Mouse (Mus musculus): ENCODE measurements around the gene Taf6. TPM values are rescaled to one million over a fixed set of nuclear protein-coding genes. Genes with fewer than 3 reads are reported as not detected.
"Not testable (repeated sequence)": the region's sequence is repeated elsewhere in the genome, so short reads cannot be mapped to it uniquely, and the experiment has no call there.

The Taf6 gene
- 56.8 and 58.4 TPM in 2 replicates for polyA plus RNA-seq (2012; rRNA removed)

DNA sequence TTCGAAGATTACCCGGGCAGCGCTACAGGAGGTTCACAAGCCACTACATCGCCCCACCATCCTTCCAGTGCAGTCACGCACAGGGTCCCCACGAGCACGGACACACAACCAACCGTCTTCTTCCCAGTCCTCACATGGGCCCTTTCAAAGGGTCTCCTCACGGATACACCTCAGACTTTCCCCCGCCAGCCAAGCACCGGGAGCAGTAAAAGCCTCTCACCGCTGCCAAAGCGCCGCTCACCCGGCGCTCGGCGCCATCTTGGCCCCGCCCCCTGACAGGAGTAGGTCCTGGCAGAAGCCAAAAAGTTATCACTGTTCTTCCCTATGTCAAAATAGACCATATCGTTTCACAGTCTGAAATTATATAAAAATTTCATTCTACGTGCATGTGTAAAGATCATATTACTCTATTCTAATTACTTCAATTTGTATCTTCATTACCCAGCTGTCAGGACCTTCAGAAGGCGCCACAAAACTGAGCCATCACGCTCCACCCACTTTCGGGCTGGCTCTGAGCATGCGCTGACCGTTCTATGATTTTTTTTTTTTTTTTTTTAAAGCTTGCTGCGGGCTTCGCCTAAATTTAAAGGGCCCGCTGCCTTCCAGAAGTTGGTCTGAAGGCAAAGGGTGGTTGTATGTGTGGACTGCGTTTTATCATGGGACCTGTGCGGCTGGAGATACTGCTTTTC lies at the start of gene Taf6, which contains the start of gene Cnpy4:
Gene Taf6 (minus strand): TSS at position 502 of the 689 bp plus-strand sequence.
Gene Cnpy4 (plus strand): TSS at position 536 of the 689 bp plus-strand sequence.
- DNase-seq (ENCODE audit: extremely low spot score in 1 of 2, low spot score in 1 of 2) = peak; percentile 58 to 90

DNA sequence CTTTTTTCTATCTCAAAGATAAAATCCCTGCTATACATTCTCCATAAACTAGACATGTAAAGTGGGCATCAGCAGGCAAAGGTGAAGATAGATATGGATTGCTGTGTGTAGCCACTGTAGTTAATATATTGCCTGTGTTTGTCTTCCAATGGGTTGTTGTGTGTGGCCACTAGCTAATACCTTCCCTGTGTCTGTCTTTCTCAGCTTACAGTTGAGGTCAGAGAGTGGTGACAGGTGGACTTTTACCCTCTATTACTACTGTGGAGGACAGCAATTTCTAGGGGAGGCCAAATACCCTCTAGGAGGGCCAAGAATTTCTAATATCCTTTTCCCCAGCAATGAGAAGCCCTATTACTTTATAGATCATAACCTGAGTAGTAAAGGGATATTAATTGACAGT lies 47.0 kb upstream of the Taf6 start:
- no peak for DNase-seq (ENCODE audit: extremely low spot score in 1 of 2, low spot score in 1 of 2)

DNA sequence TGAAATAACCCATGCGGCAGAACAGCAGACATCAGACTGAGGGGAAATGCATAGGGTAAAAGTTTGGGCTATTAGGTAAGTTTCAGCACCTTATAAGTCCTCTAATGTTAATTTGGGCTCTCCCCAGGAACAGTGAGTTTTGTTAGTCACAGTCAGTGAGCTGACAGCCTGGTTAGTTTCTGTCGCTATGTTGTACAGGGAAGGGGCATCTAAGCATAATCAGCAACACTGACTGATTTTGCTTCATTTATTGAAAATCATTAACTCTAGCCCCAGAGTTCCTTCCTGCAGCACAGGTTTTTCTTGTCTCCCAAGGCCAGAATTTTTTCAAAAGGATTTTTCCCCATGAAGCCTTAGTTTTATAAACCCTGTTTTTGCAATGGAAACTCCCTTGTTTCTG lies 46.5 kb upstream of the Taf6 start:
- no peak for DNase-seq (ENCODE audit: extremely low spot score in 1 of 2, low spot score in 1 of 2)

DNA sequence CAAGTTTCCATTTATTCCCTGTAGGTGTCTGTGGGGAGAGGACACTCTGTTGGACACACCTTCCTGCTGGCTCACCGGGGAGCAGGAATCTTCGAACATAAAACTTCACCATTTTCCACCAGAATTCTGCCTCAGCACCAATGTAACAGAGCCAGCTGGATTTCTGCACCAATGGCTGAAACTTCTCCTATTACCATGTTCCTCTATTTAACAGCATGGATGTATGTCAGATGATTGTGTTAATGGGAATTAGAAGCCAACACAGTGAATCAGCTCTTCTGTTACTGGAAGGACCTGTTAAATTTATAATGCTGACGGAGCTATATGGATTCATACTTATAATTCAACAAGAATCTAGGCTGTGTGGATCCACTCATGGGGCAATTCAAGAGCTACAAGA lies 42.3 kb upstream of the Taf6 start:
- no peak for DNase-seq (ENCODE audit: extremely low spot score in 1 of 2, low spot score in 1 of 2)

DNA sequence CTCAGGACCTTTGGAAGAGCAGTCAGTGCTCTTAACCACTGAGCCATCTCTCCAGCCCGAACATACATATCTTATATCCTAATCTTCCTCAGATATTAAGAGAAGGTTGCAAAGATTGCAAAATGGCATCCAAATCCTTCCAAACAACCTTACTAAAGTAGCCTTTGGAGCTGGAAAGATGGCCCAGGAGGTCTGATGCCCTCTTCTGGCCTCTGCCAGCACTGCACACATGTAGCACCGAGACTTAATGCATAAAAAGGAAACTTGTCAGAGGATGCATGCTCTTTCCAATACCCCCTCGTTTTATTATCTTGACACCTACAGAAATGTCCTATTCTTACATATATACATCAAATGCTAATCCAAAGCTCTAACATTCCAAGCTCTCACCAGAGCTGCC lies 40.8 kb upstream of the Taf6 start:
- peak in 1 of 2 experiments; percentile 17 for DNase-seq (ENCODE audit: extremely low spot score in 1 of 2, low spot score in 1 of 2)

DNA sequence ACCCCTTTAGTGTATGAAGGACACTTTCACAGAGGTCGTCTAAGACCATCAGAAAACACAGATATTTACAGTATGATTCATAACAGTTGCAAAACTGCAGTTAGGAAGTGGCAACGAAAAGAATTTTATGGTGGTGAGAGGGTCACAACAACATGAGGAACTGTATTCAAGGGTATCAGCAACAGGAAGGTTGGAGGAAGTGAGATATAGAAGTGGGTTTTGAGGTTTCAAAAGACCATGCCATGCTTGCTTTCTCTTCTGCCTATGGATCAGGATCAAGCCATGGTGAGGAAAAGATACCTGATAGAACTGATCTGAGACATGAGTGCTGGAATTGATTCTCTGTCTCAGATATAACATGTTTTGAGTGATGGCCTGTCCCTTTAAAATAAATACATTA lies 40.1 kb upstream of the Taf6 start:
- no peak for DNase-seq (ENCODE audit: extremely low spot score in 1 of 2, low spot score in 1 of 2)

DNA sequence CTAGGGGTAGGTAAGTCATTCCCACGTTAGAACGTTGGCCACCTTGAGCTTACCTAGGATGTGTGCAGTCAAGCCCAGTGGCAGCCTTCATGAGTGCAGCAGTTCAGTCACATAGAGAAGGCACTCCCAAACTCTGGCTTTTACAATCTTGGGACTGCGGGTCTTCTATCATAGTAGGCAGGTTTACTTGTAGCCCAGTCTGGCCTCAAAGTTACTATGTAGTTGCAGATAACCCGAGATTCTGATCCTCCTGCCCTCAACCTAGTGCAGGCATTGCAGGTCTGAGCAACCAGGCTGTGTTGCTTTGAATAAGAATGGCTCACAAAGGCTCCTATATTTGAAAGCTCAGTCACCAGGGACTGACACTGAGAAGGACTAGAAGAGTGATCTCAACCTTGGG lies 39.2 kb upstream of the Taf6 start:
- DNase-seq (ENCODE audit: extremely low spot score in 1 of 2, low spot score in 1 of 2) = no peak

DNA sequence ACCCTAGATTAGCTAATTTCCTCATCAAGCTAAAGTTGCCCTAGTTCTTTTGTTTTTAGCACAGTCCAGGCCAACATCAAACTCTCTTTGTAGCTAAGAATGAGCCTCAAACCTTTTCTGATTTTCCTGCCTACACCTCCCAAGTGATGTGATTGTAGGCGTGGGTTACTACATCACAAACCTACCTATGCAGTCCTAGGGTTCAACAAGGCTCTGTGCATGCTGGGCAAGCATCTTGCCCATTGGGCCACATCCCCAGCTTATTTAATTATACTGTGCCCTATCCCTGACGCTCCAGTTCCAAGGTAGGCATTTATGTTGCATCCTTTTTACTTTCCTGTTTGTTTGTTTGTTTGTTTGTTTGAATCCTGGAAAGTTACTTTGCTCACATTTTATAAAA lies 38.4 kb upstream of the Taf6 start, which contains the start of gene Nxpe5:
Gene Nxpe5 (plus strand): TSS at position 199 of the 400 bp plus-strand sequence.
- no peak for DNase-seq (ENCODE audit: extremely low spot score in 1 of 2, low spot score in 1 of 2)

DNA sequence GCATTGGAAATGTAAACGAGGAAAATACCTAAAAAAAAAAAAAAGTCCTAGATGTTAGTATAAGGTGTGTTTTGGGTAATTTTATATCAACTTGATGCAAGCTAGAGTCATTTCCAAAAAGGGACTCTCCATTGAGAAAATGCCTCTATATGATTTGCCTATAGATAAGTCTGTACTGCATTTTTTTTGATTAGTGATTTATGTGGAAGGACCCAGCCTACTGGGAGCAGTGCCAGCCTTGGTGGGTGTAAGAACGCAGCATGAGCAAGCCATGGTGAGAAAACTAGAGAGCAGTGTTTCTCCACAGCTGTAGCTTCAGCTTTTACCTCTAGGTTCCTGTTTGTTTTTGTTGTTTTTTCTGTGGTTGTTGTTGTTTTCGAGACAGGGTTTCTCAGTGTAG lies 36.0 kb upstream of the Taf6 start:
- peak in 1 of 2 experiments; percentile 20 for DNase-seq (ENCODE audit: extremely low spot score in 1 of 2, low spot score in 1 of 2)

DNA sequence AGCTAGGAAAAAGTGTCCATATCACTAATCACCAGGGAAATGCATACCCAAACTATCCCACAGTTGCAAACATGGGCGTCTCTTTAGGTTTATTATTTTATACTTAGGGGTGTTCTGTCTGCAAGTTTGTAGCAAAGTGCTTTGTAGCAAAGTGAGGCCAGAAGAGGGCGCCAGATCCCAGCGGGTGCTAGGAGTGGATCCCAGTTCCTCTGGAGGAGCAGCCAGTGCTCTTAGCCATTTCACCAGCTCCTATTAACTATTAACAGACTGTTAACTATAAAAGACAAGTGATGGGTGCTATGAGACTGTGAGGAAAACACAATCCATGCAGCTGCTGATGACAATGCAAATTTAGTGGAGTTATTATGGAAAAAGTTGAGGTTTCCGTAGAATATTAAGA lies 34.9 kb upstream of the Taf6 start:
- DNase-seq (ENCODE audit: extremely low spot score in 1 of 2, low spot score in 1 of 2) = peak; percentile 42 to 95

DNA sequence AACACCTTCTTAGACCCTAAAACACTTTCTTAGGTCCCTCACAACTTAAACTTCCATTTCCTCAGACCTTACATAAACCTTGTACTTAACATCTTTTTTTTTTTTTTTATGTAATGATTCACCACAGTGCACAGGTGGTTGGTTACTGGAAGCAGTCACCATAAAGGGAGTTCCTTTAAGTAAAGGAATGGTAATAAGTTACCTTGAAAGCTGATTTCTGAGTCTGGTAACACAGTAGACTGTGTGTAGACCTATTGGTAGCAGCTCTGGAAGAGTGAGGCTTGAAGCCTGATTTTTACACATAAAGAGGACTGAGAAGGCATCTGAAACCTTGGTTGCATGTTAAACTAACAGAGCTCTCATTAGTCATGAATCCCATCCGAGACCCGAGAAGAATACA lies 32.6 kb upstream of the Taf6 start:
- DNase-seq (ENCODE audit: extremely low spot score in 1 of 2, low spot score in 1 of 2) = no peak

DNA sequence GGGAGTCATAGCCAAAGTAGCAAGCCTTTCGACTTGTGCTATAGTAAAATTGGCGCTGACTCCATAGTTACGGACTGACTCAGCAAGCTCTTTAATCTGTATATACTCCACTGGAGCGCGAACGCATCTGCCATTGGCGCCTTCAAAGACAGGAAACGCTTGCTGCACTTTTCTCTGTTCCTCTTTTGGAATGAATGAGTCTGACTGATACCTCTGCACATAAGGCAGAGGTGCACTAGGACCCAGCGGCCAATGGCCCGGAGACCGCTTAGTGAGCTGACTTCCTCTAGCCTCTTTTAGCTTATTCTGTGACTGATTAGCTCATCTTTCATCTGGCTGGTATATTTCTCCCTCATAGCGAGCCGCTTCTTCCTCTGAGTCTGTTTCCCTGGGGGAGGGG lies 29.4 kb upstream of the Taf6 start:
- not testable (repeated sequence) for DNase-seq (ENCODE audit: extremely low spot score in 1 of 2, low spot score in 1 of 2)

DNA sequence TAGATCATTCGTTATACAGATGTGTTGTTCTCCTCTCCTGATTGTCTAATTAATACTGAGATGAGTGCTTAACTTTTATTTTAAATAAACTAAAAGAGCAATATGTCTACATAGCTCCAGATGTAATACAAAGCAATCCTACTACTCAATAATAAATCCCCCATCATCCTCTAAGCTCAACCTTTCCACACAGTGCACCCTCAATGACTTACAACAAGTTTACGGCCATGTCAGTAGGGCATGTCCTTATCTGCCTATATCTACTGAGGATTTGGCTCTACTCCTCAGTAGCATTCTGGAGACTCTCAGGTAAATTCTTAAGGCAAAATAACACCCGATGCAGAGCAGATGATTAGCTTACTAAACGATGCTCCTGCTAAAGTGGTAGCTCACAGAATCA lies 20.6 kb upstream of the Taf6 start:
- no peak for DNase-seq (ENCODE audit: extremely low spot score in 1 of 2, low spot score in 1 of 2)

DNA sequence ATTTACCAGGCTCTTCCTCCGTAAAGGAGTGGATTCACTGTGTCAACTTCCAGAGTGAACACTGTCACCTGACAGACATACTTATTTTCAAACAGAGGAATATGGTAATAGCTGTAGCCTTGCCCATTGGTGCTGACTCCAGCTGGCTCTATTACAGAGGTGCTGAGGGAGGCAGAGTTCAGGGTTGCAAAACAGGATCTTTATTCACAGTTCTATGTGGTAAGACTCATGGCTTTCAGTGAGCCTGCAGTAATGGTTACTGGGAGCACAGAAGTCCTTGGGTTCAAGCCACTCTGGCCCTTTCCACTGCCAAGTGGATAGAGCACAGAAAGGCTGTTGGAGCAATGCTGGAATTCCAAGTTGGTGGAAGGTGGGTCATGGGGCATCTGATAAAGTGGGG lies 20.0 kb upstream of the Taf6 start:
- no peak for DNase-seq (ENCODE audit: extremely low spot score in 1 of 2, low spot score in 1 of 2)

DNA sequence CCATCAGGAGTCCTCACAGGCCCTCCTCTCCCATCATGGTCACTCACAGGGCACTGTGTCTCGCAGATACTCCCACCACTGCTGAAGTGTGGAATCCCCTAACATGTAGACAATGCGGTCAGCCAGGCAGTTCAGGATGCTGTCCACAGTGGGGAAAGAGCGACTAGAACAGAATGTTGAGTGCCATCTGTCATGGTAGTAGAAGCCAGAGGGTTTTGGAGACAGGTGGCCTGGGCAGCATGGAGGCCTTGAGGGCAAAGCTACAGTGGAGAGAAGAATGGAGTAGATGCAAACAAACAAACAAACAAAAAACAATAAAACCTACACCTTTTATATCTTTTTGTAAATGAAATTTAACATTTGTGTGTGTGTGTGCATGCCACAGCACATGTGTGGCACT lies 14.8 kb upstream of the Taf6 start:
- DNase-seq (ENCODE audit: extremely low spot score in 1 of 2, low spot score in 1 of 2) = no peak

DNA sequence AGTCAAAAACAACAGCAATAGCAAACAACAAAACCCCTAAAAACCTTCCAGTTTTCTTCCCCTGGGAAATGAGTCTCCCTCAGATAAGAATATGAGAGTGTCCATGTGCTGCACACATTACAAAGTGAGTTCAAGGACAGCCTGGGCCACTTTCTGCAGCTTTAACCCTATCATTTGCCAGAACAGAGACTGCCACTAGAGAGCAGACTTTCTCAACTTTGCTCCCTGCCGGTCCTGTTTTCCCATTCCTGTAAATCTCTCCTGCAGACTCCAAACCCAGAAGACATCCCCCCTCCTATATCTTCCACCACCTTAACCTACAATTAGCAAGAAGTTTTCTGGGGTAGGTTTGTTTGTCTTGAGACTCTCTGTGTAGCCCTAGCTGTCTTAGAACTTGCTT lies 12.3 kb upstream of the Taf6 start:
- no peak for DNase-seq (ENCODE audit: extremely low spot score in 1 of 2, low spot score in 1 of 2)

DNA sequence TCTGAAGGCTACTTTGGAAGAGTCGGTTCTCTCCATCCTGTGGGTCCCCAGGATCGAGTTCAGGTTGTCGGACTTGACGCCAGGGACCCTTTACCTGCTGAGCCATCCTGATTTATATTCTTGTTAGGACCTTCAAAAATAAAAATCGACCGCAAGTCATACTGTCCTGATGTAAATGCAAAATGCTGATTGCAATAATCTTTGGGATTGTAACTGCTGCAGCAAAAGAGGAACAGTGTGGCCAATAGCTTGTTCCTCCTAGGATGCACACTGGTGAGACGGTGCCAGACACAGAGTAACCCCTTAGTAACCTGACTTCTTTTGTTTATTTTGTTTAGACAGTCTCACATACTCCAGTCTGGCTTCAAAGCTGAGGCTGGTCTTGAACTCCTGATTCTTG lies 8.2 kb upstream of the Taf6 start:
- DNase-seq (ENCODE audit: extremely low spot score in 1 of 2, low spot score in 1 of 2) = no peak

DNA sequence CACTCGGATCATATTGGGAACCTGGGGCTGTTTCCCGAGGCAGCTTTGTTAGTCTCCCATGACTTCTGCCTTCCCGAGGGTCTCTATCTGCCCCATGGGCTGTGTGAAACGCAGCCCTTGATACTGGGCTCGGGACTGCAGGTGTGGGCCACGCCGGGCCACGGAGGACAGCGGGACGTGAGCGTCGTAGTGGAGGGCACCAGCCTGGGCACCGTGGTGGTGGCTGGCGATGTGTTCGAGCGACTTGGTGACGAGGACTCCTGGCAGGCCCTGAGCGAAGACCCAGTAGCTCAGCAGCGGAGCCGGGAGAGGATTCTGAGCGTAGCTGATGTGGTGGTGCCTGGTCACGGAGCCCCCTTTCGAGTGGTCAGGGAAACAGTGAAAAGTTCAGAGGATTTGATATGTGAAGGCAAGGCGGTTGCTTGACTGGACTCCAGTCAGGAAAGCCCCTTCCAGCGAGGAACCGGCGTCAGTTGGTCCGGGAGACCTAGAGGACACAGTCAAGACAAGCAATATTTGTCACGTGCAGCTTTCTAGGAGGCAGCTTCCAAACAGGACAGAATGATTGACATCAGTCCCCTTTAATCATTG lies 7.6 kb upstream of the Taf6 start:
- DNase-seq (ENCODE audit: extremely low spot score in 1 of 2, low spot score in 1 of 2) = no peak

DNA sequence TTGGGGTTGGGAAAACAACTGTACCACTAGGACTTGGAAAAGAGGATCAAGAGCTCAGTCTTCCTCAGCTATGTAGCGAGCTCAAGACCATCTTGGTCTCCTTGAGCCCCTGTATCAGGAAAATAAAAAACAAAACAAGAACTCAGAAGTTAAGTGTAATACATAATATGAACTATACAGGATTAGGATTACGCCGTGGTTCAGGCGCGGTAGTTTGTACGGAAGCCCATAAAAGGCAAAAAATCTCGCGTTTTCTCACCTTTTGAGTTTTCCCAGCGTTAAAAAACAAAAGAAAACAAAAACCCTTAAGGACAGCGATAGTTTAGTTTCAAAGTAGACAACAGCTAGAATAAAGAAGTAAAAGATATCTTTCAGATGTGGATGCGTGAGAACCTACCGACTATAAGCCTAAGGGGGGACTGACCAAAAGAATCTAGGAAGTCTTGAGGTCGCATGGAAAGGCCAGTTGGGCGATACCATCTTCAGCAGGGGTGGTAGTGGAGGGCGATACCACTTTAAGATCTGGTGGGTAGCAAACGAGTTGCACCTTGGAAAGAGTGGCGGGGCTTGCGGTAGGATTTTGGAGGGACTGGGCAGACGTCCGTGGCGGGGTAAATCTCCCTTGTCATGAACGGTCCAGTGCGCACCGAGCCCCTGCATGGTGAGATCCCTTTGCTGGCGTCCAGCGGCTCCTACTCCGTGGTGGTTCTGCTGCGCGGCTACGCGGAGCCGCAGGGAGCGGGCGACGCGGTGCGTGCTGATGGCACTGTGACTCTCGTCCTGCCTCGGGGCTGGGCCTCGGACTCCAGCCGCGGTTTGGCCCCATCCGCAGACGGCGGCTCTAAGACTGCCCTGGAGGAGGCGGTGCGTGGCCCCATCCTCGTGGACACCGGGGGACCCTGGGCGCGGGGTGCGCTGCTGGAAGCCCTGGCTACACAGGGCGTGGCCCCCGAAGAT lies 6.8 kb upstream of the Taf6 start, which contains the start of gene Mblac1:
Gene Mblac1 (plus strand): TSS at position 544 of the 957 bp plus-strand sequence.
- DNase-seq (ENCODE audit: extremely low spot score in 1 of 2, low spot score in 1 of 2) = peak; percentile 60 to 92

DNA sequence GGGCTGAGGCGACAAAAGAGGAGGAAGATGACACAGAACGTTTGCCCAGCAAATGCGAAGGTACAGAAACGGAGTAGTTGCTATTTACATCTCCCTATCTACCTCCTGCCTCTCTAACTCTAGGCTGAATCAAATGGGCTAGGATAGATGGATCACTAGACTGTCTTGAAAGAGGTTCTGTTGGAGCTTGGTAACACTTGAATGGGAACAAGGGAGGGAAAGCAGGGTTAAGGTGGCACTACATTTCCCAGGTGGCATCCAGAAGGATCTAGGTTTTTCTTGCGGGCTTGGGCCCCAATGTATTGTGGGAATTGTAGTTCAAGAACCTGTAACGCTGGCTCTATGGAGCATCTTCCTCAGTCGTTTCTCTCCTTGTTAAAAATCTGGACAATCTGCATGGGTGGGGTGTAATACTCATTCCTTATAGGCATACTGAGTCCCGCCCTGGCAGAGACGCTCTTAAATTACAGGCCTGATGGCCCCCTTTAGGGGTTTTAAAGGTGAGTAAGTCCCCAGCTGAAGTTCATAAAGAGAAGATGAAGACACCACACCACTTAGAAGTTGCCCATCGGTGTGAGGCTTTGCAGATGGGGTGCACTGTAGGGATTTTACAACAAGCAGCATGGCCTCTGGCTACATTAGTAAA lies 533 bp upstream of the Taf6 start:
- DNase-seq (ENCODE audit: extremely low spot score in 1 of 2, low spot score in 1 of 2) = peak; percentile 83 to 89

DNA sequence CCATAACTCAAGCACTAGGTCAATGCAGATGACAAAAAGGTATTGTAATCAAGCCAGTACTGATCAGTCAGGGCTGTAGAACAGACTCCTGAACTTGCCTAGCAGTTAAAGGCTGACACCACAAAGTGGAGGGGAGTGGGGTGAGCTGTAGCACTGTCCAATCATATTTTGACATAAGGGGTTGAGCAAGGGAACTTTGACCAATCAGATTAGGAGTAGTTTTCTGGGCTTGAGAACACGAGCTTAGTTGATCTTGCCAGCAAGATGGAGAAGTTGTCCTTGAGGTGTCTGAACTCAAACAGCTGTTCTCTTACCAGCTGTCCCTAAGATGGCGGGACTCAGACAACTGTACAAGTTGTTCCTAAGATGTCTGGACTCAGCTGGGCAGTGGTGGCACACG lies 14.0 kb downstream of the Taf6 start:
- DNase-seq (ENCODE audit: extremely low spot score in 1 of 2, low spot score in 1 of 2) = no peak

Data from frontal cortex, adult 2 months (tissue).